Mouse (Mus musculus) liver, embryonic 14.5 days (tissue): Measurements from ENCODE around the gene Hist1h3f.

Source experiments
- CTCF ChIP-seq: IDR thresholded peaks from 2 replicates; pipeline ENCODE4 v1.5.1; 2016; ENCODE audit warnings: antibody characterized with exemption, low read depth, control low read depth
- EP300 ChIP-seq: IDR thresholded peaks from 2 replicates; pipeline ENCODE4 v1.6.1; 2016; ENCODE audit warnings: antibody characterized with exemption, low read depth

- TF ChIP-seq CTCF (no peak), EP300 (no peak)
Measured at GRCm38 (mm10) chr13:23591206-23591605, 47.4 kb downstream of the Hist1h3f start.
